Mouse (Mus musculus): ENCODE measurements around the gene Snx18.

GRCm38 (mm10) chr13:113584431-113584830 lies 33.9 kb downstream of the Snx18 start:
- TF ChIP-seq CTCF (IDR thresholded peaks at IDR 0.05; ENCODE audit: control insufficient read depth, insufficient read depth, insufficient read length) (no peak), MYOG (IDR thresholded peaks at IDR 0.05; ENCODE audit: control insufficient read depth, extremely low read depth, insufficient read length) (no peak), MYOD1 (IDR thresholded peaks at IDR 0.05; ENCODE audit: control insufficient read depth, insufficient read length, low read depth) (no peak), CEBPB (IDR thresholded peaks at IDR 0.05; ENCODE audit: low read depth) (no peak), USF1 (IDR thresholded peaks at IDR 0.05; ENCODE audit: low read depth) (no peak)
